Comparison of ENCODE assay signal across 32 mouse cellular contexts in genomic region chr14:110564621-110565020, GRCm38 (mm10).
"Had no signal": no experiment of that assay in that cellular context is flagged by ENCODE, and none has a peak within 500 bp of the region (broad histone marks: within the 10 kb centered on the region; RNA-seq: fewer than 3 reads in every experiment).

No protein-coding gene starts in this region.

- H3K9ac ChIP-seq: limb, embryonic 12.5 days; limb, embryonic 13.5 days; limb, embryonic 15.5 days; liver, embryonic 12.5 days; liver, embryonic 13.5 days; liver, embryonic 14.5 days; liver, embryonic 15.5 days; liver, postnatal 0 days; lung, embryonic 14.5 days; lung, embryonic 15.5 days; midbrain, embryonic 12.5 days; midbrain, embryonic 13.5 days; midbrain, embryonic 15.5 days; neural tube, embryonic 12.5 days had no signal

- DNase-seq: left cerebral cortex, postnatal 4 days; liver; liver, embryonic 13.5 days; liver, postnatal 0 days; lung, adult 18-20 months; lung, adult 2 months; lung, embryonic 14.5 days; lung, postnatal 10 days; lung, postnatal 14 days; lung, postnatal 36 days; lung, postnatal 4 days; midbrain, embryonic 14.5 days had no signal

- ATAC-seq: liver, embryonic 12.5 days; liver, postnatal 0 days; lung, postnatal 0 days; midbrain, embryonic 13.5 days; midbrain, embryonic 15.5 days; midbrain, embryonic 16.5 days had no signal

- H3K4me1 ChIP-seq: limb, embryonic 10.5 days; limb, embryonic 12.5 days; limb, embryonic 13.5 days; limb, embryonic 15.5 days; liver, embryonic 12.5 days; liver, embryonic 13.5 days; liver, embryonic 15.5 days; lung, embryonic 15.5 days; megakaryocyte, embryonic 14.5 days; midbrain, embryonic 10.5 days; midbrain, embryonic 12.5 days; midbrain, embryonic 13.5 days; midbrain, embryonic 15.5 days; neural tube, embryonic 12.5 days had no signal

- H3K4me3 ChIP-seq: left cerebral cortex, adult 2 months; limb, embryonic 10.5 days; limb, embryonic 12.5 days; limb, embryonic 13.5 days; limb, embryonic 15.5 days; liver, embryonic 12.5 days; liver, embryonic 13.5 days; liver, embryonic 15.5 days; lung, embryonic 15.5 days; megakaryocyte, embryonic 14.5 days; midbrain, embryonic 10.5 days; midbrain, embryonic 12.5 days; midbrain, embryonic 13.5 days; midbrain, embryonic 15.5 days; myocyte; neural tube, embryonic 12.5 days had no signal

- H3K4me2 ChIP-seq: limb, embryonic 12.5 days; limb, embryonic 13.5 days; limb, embryonic 15.5 days; liver, embryonic 11.5 days; liver, embryonic 12.5 days; liver, embryonic 13.5 days; liver, embryonic 15.5 days; lung, embryonic 14.5 days; lung, embryonic 15.5 days; midbrain, embryonic 12.5 days; midbrain, embryonic 13.5 days; midbrain, embryonic 15.5 days; neural tube, embryonic 12.5 days had no signal

- H3K27ac ChIP-seq: left cerebral cortex, adult 2 months; limb, embryonic 10.5 days; limb, embryonic 12.5 days; limb, embryonic 13.5 days; limb, embryonic 15.5 days; liver, embryonic 12.5 days; liver, embryonic 13.5 days; liver, embryonic 14.5 days; liver, embryonic 15.5 days; lung, embryonic 15.5 days; macrophage; midbrain, embryonic 10.5 days; midbrain, embryonic 12.5 days; midbrain, embryonic 13.5 days; midbrain, embryonic 15.5 days; neural tube, embryonic 12.5 days had no signal

- H3K36me3 ChIP-seq: limb, embryonic 10.5 days; limb, embryonic 12.5 days; limb, embryonic 13.5 days; limb, embryonic 15.5 days; liver, embryonic 12.5 days; liver, embryonic 13.5 days; liver, embryonic 15.5 days; lung, embryonic 15.5 days; midbrain, embryonic 10.5 days; midbrain, embryonic 12.5 days; midbrain, embryonic 13.5 days; midbrain, embryonic 15.5 days; neural tube, embryonic 12.5 days had no signal

- H3K27me3 ChIP-seq: limb, embryonic 12.5 days; limb, embryonic 13.5 days; limb, embryonic 15.5 days; liver, embryonic 12.5 days; liver, embryonic 13.5 days; liver, embryonic 15.5 days; lung, embryonic 15.5 days; megakaryocyte, embryonic 14.5 days; midbrain, embryonic 12.5 days; midbrain, embryonic 13.5 days; midbrain, embryonic 15.5 days; neural tube, embryonic 12.5 days had no signal

- H3K9me3 ChIP-seq: limb, embryonic 10.5 days; limb, embryonic 12.5 days; limb, embryonic 13.5 days; limb, embryonic 15.5 days; liver, embryonic 12.5 days; liver, embryonic 13.5 days; liver, embryonic 15.5 days; lung, embryonic 15.5 days; megakaryocyte, embryonic 14.5 days; midbrain, embryonic 10.5 days; midbrain, embryonic 12.5 days; midbrain, embryonic 13.5 days; midbrain, embryonic 15.5 days; neural tube, embryonic 12.5 days had no signal
